Comparison of ENCODE assay signal across 34 mouse cellular contexts in genomic region chr17:37194782-37195181, GRCm38 (mm10). TPM values are rescaled to one million over a fixed set of nuclear protein-coding genes. Genes with fewer than 3 reads are reported as not detected.
DNase-seq lines count a peak whose midpoint lies in the region; ATAC-seq and TF ChIP-seq lines count a peak whose summit lies in the region.
"Had no signal": no experiment of that assay in that cellular context is flagged by ENCODE, and none has a peak within 500 bp of the region (broad histone marks: within the 10 kb centered on the region; RNA-seq: fewer than 3 reads in every experiment).

No protein-coding gene starts in this region.

- H3K36me3 ChIP-seq in stomach, postnatal 0 days (ENCODE audit: control insufficient read depth, insufficient read depth, low read length), result no peaks in the 10 kb centered on the region
- H3K36me3 ChIP-seq: forebrain, embryonic 15.5 days; heart, embryonic 13.5 days; liver, embryonic 13.5 days; stomach, embryonic 15.5 days had no signal

- no peak overlapping the region for H3K27ac ChIP-seq in stomach, postnatal 0 days (replicated peaks)
- H3K27ac ChIP-seq: forebrain, embryonic 15.5 days; heart, embryonic 13.5 days; hindbrain, postnatal 0 days; liver, embryonic 13.5 days; stomach, embryonic 15.5 days had no signal

- 32% methylated on average over 5 of the region's 5 CpGs for WGBS in stomach, postnatal 0 days

- H3K4me3 ChIP-seq in stomach, postnatal 0 days (ENCODE audit: low read depth, low read length), result no peak overlapping the region
- H3K4me3 ChIP-seq: forebrain, embryonic 15.5 days; heart, embryonic 13.5 days; liver, embryonic 13.5 days; megakaryocyte, embryonic 14.5 days; stomach, embryonic 15.5 days had no signal

- peak; percentile 42; the same call in 1 of the 2 replicates for ATAC-seq in stomach, postnatal 0 days (ENCODE audit: low FRiP score, low TSS enrichment)
- ATAC-seq: forebrain, embryonic 15.5 days; hindbrain, postnatal 0 days; intestine, embryonic 16.5 days had no signal

- TF ChIP-seq EP300 in stomach, postnatal 0 days (optimal IDR thresholded peaks at IDR 0.05), result no peak

- H3K9ac ChIP-seq in stomach, postnatal 0 days (ENCODE audit: low read length), result no peak overlapping the region
- H3K9ac ChIP-seq: forebrain, embryonic 15.5 days; heart, embryonic 13.5 days; liver, embryonic 13.5 days; stomach, embryonic 15.5 days had no signal

- H3K4me2 ChIP-seq in stomach, postnatal 0 days (replicated peaks; ENCODE audit: low read depth), result no peak overlapping the region
- H3K4me2 ChIP-seq: forebrain, embryonic 15.5 days; heart, embryonic 13.5 days; liver, embryonic 13.5 days; stomach, embryonic 15.5 days had no signal

- DNase-seq in adrenal gland, adult 2 months, result peak; percentile 48
- DNase-seq in adrenal gland, postnatal 4 days (ENCODE audit: low spot score in 2 of 2), result no peak
- DNase-seq in right cerebral cortex, adult 2 months (ENCODE audit: low spot score in 2 of 2), result peak; percentile 18 to 35
- no peak for DNase-seq in right cerebral cortex, postnatal 14 days
- DNase-seq in adipocyte (ENCODE audit: low spot score), result peak; percentile 86
- no peak for DNase-seq in stomach, postnatal 0 days (ENCODE audit: low spot score)
- no peak for DNase-seq in heart, adult 11 months
- DNase-seq in lung, postnatal 25 days (ENCODE audit: low spot score), result no peak
- DNase-seq: cerebellum, adult 8-10 months; gastrocnemius, postnatal 14 days; heart, adult 18-20 months; heart, postnatal 14 days; kidney, adult 9 months; kidney, postnatal 25 days; layer of hippocampus, postnatal 36 days; liver, embryonic 13.5 days; lung, adult 2 months; lung, postnatal 36 days; midbrain, embryonic 14.5 days; right cerebral cortex, postnatal 4 days had no signal

- no peak for TF ChIP-seq CTCF in stomach, postnatal 0 days (IDR thresholded peaks at IDR 0.05; ENCODE audit: low read depth)

- no peaks in the 10 kb centered on the region for H3K4me1 ChIP-seq in stomach, postnatal 0 days (replicated peaks; ENCODE audit: control insufficient read depth, insufficient read depth)
- H3K4me1 ChIP-seq: liver, embryonic 13.5 days had no signal

- H3K27me3 ChIP-seq in stomach, postnatal 0 days (ENCODE audit: control insufficient read depth, insufficient read depth, low read length), result no peaks in the 10 kb centered on the region; the same call in 1 of the 2 replicates

- H3K9me3 ChIP-seq in stomach, postnatal 0 days (ENCODE audit: control insufficient read depth, low read length), result no peaks in the 10 kb centered on the region
- H3K9me3 ChIP-seq: forebrain, embryonic 15.5 days; heart, embryonic 13.5 days; liver, embryonic 13.5 days; stomach, embryonic 15.5 days had no signal

RNA-seq across cellular contexts. Expression of gene Ubd, which starts 1.1 kb away (rescaled TPM):
- not detected for total RNA-seq in adrenal gland, adult 2 months (2021)
- not detected in 2 replicates for polyA plus RNA-seq in adrenal gland, adult 2 months (2012; rRNA removed)
- total RNA-seq in adrenal gland, postnatal 4 days (2021), result not detected
- polyA plus RNA-seq in stomach, postnatal 0 days (2015; fragmentation: Nextera tagmentation; extraction: Ambion mirVana), result 0.15 and 0.27 TPM in 2 replicates
- total RNA-seq: gastrocnemius, postnatal 14 days; hindbrain, postnatal 0 days; layer of hippocampus, adult 8-10 months; layer of hippocampus, postnatal 36 days; left cerebral cortex, postnatal 36 days had no signal
- polyA plus RNA-seq: embryonic facial prominence, embryonic 14.5 days; forebrain, embryonic 15.5 days; heart, embryonic 13.5 days; hindbrain, embryonic 11.5 days; hindbrain, postnatal 0 days; intestine, embryonic 16.5 days; limb, embryonic 14.5 days; liver, embryonic 13.5 days; lung, adult 2 months; midbrain, embryonic 14.5 days; neural tube, embryonic 11.5 days; stomach, embryonic 15.5 days had no signal

RNA-seq across cellular contexts. Expression of gene Olfr94, which starts 6.0 kb away (rescaled TPM):
- total RNA-seq in adrenal gland, adult 2 months (2021), result not detected
- not detected in 2 replicates for polyA plus RNA-seq in adrenal gland, adult 2 months (2012; rRNA removed)
- total RNA-seq in adrenal gland, postnatal 4 days (2021), result not detected
- polyA plus RNA-seq in stomach, postnatal 0 days (2015; fragmentation: Nextera tagmentation; extraction: Ambion mirVana), result 0.16 and 0.19 TPM in 2 replicates
- total RNA-seq: gastrocnemius, postnatal 14 days; heart, adult 18-20 months; heart, postnatal 14 days; layer of hippocampus, adult 8-10 months; layer of hippocampus, postnatal 36 days; left cerebral cortex, postnatal 36 days had no signal
- polyA plus RNA-seq: forebrain, embryonic 15.5 days; heart, embryonic 13.5 days; hindbrain, embryonic 11.5 days; hindbrain, postnatal 0 days; intestine, embryonic 16.5 days; limb, embryonic 14.5 days; liver, embryonic 13.5 days; lung, adult 2 months; midbrain, embryonic 14.5 days; neural tube, embryonic 11.5 days; stomach, embryonic 15.5 days; thymus, postnatal 0 days; urinary bladder, adult 2 months had no signal

RNA-seq across cellular contexts. Expression of gene Olfr95, which starts 18.1 kb away (rescaled TPM):
- not detected for total RNA-seq in adrenal gland, adult 2 months (2021)
- polyA plus RNA-seq in adrenal gland, adult 2 months (2012; rRNA removed), result not detected in 2 replicates
- not detected for total RNA-seq in adrenal gland, postnatal 4 days (2021)
- polyA plus RNA-seq in stomach, postnatal 0 days (2015; fragmentation: Nextera tagmentation; extraction: Ambion mirVana), result not detected in 2 replicates
- total RNA-seq: gastrocnemius, postnatal 14 days; heart, adult 18-20 months; heart, postnatal 14 days; layer of hippocampus, adult 8-10 months; layer of hippocampus, postnatal 36 days; left cerebral cortex, postnatal 36 days had no signal
- polyA plus RNA-seq: embryonic facial prominence, embryonic 14.5 days; forebrain, embryonic 15.5 days; heart, embryonic 13.5 days; hindbrain, embryonic 11.5 days; intestine, embryonic 16.5 days; limb, embryonic 14.5 days; liver, embryonic 13.5 days; lung, adult 2 months; midbrain, embryonic 14.5 days; neural tube, embryonic 11.5 days; stomach, embryonic 15.5 days; thymus, postnatal 0 days; urinary bladder, adult 2 months had no signal

RNA-seq across cellular contexts. Expression of gene Olfr96, which starts 25.2 kb away (rescaled TPM):
- not detected for total RNA-seq in adrenal gland, adult 2 months (2021)
- not detected in 2 replicates for polyA plus RNA-seq in adrenal gland, adult 2 months (2012; rRNA removed)
- total RNA-seq in adrenal gland, postnatal 4 days (2021), result not detected
- not detected in 2 replicates for polyA plus RNA-seq in stomach, postnatal 0 days (2015; fragmentation: Nextera tagmentation; extraction: Ambion mirVana)
- total RNA-seq: gastrocnemius, postnatal 14 days; heart, adult 18-20 months; heart, postnatal 14 days; hindbrain, postnatal 0 days; layer of hippocampus, adult 8-10 months; layer of hippocampus, postnatal 36 days; left cerebral cortex, postnatal 36 days had no signal
- polyA plus RNA-seq: forebrain, embryonic 15.5 days; heart, embryonic 13.5 days; hindbrain, embryonic 11.5 days; hindbrain, postnatal 0 days; intestine, embryonic 16.5 days; limb, embryonic 14.5 days; liver, embryonic 13.5 days; lung, adult 2 months; midbrain, embryonic 14.5 days; neural tube, embryonic 11.5 days; stomach, embryonic 15.5 days; thymus, postnatal 0 days; urinary bladder, adult 2 months had no signal

RNA-seq across cellular contexts. Expression of gene Olfr93, which starts 33.5 kb away (rescaled TPM):
- total RNA-seq in adrenal gland, adult 2 months (2021), result not detected
- polyA plus RNA-seq in adrenal gland, adult 2 months (2012; rRNA removed), result not detected in 2 replicates
- total RNA-seq in adrenal gland, postnatal 4 days (2021), result not detected
- polyA plus RNA-seq in stomach, postnatal 0 days (2015; fragmentation: Nextera tagmentation; extraction: Ambion mirVana), result not detected in 2 replicates
- total RNA-seq: gastrocnemius, postnatal 14 days; heart, adult 18-20 months; heart, postnatal 14 days; hindbrain, postnatal 0 days; layer of hippocampus, adult 8-10 months; layer of hippocampus, postnatal 36 days; left cerebral cortex, postnatal 36 days had no signal
- polyA plus RNA-seq: embryonic facial prominence, embryonic 14.5 days; forebrain, embryonic 15.5 days; heart, embryonic 13.5 days; hindbrain, embryonic 11.5 days; hindbrain, postnatal 0 days; intestine, embryonic 16.5 days; limb, embryonic 14.5 days; liver, embryonic 13.5 days; lung, adult 2 months; midbrain, embryonic 14.5 days; neural tube, embryonic 11.5 days; stomach, embryonic 15.5 days; thymus, postnatal 0 days; urinary bladder, adult 2 months had no signal

Comparison
In these comparisons a context has a peak if more than half of its experiments do, and no peak if none do; other contexts are left out.
1. DNase-seq: peak in adrenal gland, adult 2 months (single experiment), right cerebral cortex, adult 2 months (2 of 2) and adipocyte (single experiment); none in adrenal gland, postnatal 4 days (0 of 2), right cerebral cortex, postnatal 14 days (single experiment), stomach, postnatal 0 days (single experiment), heart, adult 11 months (single experiment) and lung, postnatal 25 days (single experiment).